Mouse (Mus musculus) spleen, postnatal 4 days (tissue): ENCODE results near the gene Tmem59l.

Experiments
- DNase-seq, 2 experiments: peaks; one replicate each; pipeline ENCODE4 v3.0.0; 2022; ENCODE audit warnings: low spot score in 2 of 2

Gene Tmem59l

DNA sequence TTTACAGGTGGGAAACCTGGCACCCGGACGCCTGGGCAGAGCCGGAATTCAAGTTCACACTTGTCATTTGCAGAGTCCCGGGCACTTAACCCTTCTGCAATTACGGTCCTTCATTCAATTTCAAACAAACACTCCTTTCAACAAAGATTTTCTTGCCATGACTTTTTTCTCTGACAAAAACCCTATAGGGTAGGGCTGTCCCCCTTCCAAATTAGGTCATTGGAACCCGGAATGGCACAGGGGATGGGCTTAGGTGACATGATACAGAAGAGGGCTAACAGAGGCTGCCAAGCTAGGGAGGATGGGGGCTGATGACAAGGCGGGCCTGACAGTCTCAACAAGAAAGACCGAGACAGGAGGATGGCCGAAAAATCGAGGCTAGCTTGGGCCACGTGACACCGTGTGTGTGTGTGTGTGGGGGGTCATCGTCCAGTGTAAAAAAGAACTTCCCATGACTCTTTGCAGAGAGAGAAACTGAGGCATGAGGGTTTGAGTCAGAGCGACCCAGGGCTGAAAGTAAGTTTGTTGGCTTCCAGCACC lies 1.8 kb upstream of the Tmem59l start:
- DNase-seq = no peak

GRCm38 (mm10) chr8:70487993-70488796 lies 1.0 kb upstream of the Tmem59l start:
- no peak for DNase-seq

DNA sequence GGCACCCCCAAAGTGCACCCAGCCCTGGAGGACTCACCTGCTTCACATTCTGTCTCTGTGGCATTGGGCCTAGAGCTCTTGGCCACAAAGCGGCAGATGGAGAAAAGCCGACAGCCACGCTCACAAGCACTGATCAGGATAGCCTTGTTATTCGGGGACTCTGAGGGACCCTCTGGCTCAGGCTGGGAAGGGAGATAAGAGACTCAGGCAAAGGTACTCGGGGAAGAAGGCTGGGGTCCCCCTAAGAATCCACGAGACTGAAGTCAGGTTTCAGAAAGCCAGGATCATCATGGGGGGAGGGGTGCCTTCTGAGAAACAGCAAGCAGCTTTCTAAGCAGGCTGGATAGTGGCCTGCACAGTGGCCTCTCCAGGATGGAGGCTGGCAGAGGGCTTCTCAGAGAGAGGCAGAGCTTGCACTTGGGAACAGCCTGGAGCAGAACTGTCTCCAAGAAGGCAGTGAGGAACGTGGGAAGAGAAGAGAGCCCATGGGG lies 922 bp downstream of the Tmem59l start:
- DNase-seq = no peak

GRCm38 (mm10) chr8:70482943-70483342 lies 4.2 kb downstream of the Tmem59l start:
- no peak for DNase-seq

GRCm38 (mm10) chr8:70481908-70482307 lies 5.2 kb downstream of the Tmem59l start:
- DNase-seq = no peak

GRCm38 (mm10) chr8:70477269-70477982 lies 9.7 kb downstream of the Tmem59l start:
- DNase-seq = peak; percentile 62 to 74

GRCm38 (mm10) chr8:70476333-70477268 lies 10.6 kb downstream of the Tmem59l start, which contains the start of gene Klhl26:
Gene Klhl26, minus strand, starts transcription at chr8:70476968.
- peak; percentile 99 for DNase-seq

DNA sequence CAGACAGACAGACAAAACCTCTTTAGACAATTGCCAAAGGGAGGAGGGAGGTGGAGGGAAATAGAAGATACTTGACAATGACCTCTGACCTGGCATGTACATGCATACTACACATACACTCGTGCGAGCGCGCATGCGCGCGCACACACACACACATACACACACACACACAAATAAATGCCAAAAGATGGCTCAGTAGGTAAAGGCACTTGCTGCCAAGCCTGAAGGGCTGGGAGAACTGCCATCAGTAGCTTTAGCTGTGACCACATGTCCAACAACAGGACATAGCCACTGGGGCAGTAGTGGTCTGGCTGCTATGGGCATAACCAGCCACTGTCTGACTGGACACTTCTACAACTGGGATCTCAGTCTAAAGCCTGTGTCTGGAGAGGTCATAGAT lies 15.3 kb downstream of the Tmem59l start:
- DNase-seq = no peak

DNA sequence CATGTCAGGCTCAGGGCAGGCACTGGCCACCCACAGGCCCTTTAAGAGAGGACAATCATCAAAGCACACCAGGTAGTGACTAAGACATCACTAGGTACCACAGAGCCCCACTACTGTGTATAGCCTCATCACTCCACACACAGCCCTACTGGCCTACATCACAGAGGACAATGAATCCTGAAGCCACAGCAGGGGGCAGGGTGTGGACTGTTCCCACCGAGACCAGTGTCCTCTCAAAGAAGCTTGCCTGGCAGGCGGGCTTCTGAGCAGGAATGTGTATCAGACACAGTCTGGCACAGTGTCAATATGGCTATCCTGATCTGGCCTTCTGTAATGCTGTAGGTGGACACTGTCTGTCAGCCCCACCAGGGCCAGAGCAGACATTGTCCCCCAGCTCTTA lies 17.2 kb downstream of the Tmem59l start:
- no peak for DNase-seq

- DNase-seq = no peak
Measured at GRCm38 (mm10) chr8:70469295-70469916, 17.8 kb downstream of the Tmem59l start.

GRCm38 (mm10) chr8:70468733-70469132 lies 18.4 kb downstream of the Tmem59l start:
- no peak for DNase-seq

- DNase-seq = no peak
Measured at GRCm38 (mm10) chr8:70467907-70468306, 19.3 kb downstream of the Tmem59l start.

GRCm38 (mm10) chr8:70467229-70467725 lies 19.9 kb downstream of the Tmem59l start:
- no peak for DNase-seq

DNA sequence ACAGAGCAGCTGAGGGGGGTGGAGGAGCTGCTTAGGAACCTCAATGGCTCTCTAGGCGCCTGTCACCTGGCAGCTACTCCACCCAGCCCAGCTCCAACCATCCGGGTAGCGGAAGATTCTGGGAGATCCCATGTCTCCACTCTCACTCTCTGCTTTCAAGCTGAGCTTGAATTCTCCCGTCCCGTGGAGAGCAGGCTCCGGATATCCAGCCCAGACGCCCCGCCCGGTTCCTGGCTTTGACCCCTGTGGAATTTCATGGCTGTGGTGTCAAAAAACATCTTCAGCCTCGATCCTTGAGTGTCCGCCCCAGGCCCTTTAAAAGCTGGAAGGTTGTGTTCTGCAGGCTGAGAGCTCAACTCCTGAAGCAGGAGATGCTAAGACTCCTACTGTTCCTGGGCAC lies 20.4 kb downstream of the Tmem59l start:
- DNase-seq = no peak

- DNase-seq = no peak
Measured at GRCm38 (mm10) chr8:70466305-70466704, 20.9 kb downstream of the Tmem59l start.

- no peak for DNase-seq
Measured at GRCm38 (mm10) chr8:70465701-70466100, 21.5 kb downstream of the Tmem59l start.

DNA sequence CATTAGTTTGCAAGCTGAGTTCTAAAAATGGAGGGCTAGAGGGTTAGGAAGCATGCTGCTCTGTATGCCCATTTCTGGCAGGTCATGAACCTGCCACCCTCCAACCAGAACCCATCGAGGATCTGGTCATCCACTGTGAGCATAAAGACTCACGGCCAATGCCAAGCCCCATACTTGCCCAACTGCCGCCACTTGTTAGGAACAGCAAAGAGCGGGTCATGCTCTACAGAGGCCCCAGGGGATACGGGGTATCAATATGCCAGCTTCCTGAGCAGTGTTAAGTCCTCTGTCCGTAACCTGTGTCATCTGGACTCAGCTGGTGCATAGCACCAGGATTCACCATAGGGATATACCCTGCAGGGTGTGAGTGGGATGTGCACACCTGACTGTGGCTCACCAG lies 23.0 kb downstream of the Tmem59l start:
- no peak for DNase-seq

DNA sequence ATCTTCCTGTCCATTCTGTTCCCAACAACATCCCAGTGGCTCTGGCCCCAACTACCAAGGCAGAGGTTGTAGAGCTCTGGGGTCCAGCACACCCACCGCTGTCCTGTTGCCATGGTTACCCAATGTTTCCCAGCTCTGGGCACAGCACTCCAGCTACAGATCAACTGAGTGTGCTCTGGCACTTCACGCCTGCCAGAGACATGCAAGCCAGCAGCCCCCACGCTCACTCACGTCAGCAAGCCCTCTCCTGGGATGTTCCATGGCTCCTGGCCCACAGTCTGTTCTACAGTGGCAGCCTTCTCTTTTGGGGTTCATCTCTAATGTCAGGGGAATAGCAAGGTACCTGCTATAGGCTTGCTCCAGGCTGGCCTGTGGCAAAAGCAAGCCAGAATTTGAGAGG lies 23.9 kb downstream of the Tmem59l start:
- no peak for DNase-seq

DNA sequence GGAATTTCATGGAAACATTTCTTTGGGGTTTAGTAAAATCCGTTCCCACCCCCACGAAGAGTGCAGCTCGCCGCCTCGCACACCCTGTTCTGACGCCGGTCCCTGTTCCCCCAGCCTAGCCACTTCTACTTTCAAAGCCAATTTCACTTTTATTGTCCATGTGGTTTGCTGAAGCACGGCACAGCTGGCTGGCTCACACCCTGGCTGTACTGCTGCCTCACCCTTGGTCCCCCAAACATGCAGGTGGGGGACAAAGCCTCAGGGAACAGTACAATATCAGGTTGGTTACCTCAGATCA lies 24.7 kb downstream of the Tmem59l start:
- DNase-seq = no peak

- DNase-seq = no peak
Measured at GRCm38 (mm10) chr8:70461765-70462515, 25.2 kb downstream of the Tmem59l start.
